Mouse (Mus musculus) spleen, adult 18-20 months (tissue): ENCODE data around the gene Csrnp1.
"Not testable (repeated sequence)": the region's sequence is repeated elsewhere in the genome, so short reads cannot be mapped to it uniquely, and the experiment has no call there.

Experiments
- DNase-seq, 2 experiments: peaks; one replicate each; pipeline ENCODE4 v3.0.0; 2022; ENCODE audit warnings: mixed read lengths in 2 of 2

The Csrnp1 gene

DNA sequence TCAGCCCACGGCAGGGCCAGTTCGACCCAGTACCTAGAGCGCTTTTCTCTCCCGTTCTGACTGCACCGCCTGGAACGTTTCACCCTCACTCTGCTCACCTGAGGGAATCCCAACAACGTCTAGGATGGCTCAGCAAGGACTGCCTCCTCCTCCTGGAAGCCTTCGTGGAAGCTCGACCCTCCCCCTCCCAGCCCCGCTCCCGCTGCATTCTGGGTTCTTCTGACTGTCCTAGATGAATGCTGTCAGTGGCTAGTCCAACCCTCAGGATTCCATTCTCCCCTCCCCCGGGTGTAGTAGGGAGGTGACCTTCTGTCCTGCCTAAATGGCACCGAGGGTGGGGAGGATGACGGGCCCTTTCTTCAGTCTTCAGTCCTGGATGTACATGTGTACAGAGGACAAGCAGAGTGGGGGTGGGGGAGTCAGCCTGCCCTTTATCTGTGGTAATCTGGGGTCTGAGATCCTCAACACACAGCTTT, at the start of gene Csrnp1:
Csrnp1 (minus strand) TSS at position 123 of the 476 bp plus-strand sequence.
- DNase-seq, result no peak

DNA sequence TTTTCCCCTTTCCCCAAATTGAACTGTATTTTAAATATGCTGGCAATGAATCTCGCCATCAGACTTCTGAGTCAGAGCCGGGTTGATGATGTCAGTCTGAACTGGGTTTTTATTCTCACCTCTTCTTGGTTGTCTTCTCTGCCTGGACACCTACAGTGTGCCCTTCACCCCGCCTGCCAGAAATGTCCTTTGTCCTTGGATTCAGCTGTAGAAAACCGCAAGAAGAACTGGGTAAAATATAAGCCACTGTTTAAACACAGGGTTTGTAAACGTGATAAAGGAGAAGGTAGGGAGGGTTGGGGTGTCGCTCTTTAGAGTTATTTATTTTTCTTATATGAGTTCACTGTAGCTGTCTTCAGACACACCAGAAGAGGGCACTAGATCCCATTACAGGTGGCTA, 48.3 kb upstream of the Csrnp1 start:
- DNase-seq, result no peak

DNA sequence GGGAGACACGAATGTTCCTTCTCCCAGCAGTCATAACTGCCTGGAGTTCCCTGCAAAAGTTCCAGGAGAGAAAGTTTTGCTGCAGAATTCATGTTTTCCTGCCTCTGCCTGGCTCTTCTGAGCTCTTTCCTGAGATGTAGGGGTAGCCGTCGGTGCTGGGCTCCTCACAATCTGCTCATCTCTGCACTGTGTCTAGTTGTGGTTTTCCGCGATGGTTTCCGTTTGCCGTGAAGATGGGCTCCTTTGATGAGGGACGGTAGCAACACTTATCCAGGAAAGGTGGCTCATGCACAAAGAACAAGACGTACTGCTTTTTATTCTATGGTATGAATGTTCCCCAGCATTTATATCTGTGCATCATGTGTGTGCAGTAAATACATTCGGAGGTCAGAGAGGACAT, 46.0 kb upstream of the Csrnp1 start:
- DNase-seq, result no peak

DNA sequence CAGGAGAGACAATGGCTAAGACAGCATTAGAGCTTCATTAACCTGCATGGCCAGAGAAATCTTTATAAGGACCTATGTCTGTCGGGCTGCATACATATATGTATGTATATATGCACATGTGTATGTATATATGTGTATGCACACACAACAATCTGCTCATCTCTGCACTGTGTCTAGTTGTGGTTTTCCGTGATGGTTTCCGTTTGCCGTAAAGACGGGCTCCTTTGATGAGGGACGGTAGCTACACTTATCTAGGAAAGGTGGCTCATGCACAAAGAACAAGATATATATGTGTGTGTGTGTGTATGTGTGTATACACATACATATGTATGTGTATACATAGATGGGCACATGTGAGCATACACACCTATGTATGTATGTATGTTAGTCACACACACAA, 45.4 kb upstream of the Csrnp1 start:
- no peak for DNase-seq

DNA sequence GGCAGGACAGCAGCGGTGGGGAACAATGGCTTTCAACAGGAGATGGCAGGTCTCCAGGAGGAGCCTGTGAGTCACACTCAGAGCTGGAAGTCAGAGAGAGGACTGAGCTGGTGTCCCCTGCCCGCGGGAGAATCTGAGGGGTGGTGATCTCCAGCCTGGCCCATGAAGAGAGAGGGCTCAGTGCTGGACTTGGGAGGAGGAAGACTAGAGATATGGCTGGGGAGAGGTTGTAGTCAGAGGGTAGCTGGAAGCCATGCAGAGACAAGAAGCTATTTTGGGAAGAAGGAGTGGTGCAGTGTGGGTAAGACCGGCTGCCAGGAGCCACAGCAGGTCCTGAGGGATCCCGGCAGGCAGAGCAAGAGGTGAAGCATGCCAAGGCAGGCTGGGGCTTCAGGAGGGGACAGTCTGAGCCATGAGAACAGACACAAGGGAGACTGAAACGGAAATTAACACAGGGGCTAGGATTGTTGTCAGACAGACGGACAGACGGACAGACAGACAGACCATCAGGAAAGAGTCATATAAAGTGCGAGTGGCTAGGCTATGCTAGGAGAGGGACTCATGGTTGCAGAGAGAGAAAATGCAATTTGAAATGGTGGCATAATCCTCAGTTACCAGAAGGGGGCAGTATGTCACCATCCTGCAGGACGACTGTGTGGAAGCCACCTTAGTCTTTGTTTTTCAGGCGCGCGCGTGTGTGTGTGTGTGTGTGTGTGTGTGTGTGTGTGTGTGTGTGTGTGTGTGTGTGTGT, 43.1 kb upstream of the Csrnp1 start:
- peak in 1 of 2 experiments; percentile 22 for DNase-seq

DNA sequence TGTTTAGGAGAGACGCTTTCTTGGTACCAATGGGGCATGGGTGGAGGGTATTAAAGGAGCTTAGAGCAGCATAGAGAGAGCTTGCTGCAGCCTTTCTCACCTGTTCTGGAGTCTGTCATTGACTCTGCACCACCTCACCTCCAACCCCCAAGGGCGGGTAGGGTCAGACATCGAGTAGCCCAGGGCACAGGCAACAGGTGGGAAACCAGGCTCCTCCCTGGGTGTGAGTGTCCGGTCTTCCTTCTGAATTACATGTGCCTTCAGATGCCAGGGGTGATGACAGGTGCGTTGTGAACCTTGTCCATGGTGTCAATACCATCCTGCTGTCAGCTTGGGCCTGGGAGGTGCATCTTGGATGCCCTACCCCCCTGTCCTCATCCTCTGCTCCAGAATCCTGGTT, 40.2 kb upstream of the Csrnp1 start:
- DNase-seq, result no peak

DNA sequence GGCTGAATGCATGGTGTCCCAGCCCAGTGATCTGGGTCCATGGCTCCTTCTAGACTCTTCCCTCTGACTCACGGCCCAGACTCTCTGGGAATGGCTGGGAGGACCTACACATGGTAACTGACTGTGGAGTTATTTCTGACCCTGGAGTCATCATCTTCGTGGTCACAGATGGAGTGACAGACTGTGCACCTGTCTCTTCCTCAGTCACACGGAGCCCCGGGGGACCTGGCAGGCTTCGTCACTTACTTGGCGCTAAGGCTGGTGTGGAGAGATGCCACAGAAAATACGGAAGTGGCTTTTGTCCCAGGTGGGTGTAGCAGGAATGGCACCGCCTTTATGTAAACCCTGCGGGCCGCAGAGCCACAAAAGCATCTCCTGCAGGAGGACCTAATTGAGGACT, 39.7 kb upstream of the Csrnp1 start:
- no peak for DNase-seq

DNA sequence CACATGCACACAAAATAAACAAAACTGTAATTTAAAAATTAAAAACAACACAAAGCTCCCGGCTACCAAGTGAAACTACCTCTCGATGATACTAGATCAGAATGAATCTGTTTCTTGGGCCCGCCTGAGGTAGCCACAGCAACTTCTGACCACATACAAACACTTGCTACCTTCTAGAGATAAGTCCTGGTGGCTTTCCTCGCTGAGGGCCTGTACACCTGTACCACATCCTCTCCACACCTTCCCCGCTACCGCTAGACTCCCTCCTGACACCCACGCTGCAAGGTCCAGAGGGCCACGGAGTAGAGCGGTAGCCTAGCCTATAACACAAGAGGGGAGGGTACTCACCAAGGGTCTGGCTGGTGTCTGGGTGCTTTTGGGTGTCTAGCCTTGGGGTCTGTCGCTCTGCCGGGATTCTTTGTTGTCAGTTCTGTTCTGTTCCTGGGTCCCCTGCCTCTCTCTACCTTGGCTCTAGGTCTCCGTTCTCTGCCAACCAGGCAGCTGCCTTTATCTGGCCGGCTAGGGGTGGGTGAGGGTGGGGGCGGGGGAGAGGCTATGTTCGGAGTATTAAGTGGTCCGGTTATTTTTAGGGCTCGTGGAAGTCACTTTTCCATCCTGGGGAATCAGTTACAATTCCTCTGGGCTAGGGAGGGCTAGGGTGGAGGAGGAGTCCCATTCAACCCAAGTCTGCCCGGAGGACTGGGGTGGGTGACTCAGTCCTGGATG, 38.8 kb upstream of the Csrnp1 start, which contains the start of gene Xirp1:
Xirp1 (minus strand) TSS at position 513 of the 726 bp plus-strand sequence.
- no peak for DNase-seq

DNA sequence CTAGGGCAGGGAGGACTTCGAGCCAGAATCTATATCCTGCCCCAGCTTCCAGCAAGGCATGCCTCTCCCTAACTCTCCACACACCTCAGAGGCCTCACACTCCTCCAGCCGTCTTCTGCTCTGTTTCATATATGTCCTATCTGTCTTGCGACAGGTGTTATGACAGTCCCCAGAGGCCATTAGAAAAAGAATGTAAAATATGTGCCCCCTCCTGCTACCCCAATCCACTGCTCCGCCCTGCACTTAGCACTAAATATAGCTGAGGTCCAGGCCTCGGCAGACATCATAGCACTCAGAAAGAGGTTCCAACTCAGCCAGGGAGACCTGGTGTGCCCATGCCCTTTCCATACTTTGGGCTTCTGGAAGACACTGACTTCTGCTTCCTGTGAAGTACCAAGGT, 36.7 kb upstream of the Csrnp1 start:
- no peak for DNase-seq

DNA sequence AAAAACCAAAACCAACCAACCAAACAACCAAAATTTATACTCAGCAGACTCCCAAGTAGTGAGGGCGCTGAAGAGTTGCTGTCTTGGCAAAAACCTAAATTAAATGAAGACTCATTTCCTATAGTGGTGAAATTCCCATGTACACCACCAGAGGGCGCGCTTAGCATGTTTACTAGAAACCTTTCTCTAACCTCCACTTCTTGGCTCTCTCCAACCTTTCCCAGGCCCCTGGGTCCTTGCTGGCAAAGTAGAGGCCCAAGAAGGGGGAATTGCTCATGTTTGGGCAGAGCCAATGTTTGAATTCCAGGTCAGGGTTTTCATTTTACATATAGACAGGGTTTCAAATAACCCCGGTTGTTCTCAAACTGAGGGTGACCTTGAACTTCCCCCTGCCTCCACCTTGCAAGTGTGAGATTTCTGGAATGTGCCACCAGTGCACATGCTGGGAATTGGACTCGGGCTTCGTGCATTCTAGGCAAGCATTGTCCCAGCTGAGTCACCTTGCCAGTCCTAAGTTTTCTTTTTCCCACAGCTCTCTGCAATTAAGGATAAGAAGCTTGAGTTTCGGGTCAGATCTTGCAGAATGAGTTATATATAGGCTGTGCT, 35.9 kb upstream of the Csrnp1 start:
- peak in 1 of 2 experiments; percentile 74 for DNase-seq

DNA sequence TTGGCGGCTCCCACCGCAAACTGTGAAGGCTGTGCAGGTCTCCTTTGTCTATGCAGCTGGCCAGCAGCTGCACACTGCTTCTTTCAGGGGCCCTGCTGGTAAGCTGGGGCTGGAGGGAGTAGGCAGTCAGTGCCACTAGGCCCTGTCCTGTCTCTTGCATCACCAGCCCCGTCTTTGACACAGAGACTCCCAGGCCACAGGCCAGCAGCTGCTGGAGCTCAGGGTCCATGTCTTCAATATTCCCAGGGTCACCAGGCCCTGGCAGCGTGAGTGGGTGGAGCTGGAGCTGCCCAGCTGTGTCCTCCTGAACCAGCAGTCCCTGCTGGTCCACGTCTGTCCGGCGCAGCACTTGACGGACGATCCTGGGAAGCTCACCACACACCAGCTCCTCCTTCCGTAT, 32.5 kb upstream of the Csrnp1 start:
- DNase-seq, result no peak

DNA sequence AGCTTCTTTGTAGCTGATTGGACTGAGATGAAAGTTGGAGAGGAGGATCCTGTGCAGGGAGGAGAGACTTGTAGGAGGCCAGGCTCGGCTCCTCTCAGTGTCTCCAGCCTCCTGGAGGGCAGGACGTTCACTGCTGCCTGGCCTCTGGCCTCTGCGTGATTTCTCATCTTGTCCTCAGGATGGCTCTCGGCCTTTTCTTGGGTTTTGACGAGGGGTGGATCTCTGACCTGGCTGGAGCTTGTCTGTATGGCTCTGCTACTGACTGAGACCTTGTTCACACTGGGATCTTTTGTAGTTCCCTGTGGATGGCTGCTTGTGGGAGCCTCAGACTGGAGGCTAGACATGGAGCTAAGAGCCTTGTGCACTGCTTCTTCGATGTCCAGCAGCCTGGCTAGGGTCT, 30.4 kb upstream of the Csrnp1 start:
- no peak for DNase-seq

DNA sequence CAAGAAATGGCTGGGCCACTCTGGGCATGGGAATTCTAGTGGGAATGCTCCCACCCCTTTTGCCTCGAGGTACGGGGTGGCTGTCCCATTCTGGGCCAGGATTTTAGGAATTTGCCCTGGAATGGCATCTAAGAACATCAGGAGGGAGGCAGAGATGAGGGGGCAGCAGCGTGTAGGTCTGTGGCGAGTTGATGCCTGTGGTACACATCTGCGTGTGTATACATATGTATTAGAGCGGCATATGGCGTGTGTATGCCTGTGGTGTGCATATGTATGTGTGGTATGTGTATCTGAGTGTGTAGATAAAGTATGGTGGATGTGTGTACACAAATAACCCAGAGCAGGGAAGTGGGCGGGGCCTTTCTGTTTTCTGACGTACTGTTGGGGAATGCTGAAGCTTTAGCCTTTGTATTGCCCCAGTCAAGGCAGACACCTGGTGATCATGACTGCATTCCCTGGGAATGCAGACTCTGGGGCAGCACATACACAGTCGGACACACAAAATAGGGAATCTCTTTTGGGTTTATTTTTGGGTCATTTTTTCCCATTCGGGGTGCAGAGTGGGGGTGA, 28.9 kb upstream of the Csrnp1 start:
- DNase-seq, result no peak

DNA sequence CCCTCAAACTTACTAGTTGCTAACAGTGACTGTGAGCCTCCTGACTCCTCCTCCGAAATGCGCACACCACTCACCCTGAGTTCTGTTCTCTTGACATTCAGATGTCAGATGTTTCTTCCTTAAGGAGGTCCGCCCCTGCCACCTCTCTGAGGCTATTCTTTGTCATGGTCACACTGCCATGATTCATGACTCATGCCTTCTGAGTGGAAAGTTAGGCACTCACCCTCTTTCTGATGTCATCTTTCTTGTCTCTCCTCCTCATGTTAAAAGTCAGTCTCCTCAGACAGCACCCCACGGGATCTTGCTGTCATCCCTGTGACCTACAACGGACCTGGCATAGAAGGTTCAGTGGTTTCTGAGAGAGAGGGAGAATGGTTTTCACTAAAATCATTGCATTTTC, 28.3 kb upstream of the Csrnp1 start:
- DNase-seq, result no peak

DNA sequence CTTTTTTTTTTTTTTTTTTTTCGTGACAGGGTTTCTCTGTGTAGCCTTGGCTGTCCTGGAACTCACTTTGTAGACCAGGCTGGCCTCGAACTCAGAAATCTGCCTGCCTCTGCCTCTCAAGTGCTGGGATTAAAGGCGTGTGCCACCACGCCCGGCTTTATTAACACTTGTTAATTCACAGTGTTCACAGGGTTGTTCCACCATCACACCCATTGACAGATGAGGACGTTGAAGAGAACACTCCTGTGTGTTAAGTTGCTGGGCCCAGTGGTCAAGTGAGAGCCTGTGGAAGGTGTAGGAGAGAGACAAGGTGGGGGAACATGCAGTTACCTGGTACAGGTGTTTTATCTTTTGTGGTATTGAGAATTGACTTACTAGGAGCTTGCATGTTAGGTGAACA, 27.7 kb upstream of the Csrnp1 start:
- DNase-seq, result not testable (repeated sequence)

DNA sequence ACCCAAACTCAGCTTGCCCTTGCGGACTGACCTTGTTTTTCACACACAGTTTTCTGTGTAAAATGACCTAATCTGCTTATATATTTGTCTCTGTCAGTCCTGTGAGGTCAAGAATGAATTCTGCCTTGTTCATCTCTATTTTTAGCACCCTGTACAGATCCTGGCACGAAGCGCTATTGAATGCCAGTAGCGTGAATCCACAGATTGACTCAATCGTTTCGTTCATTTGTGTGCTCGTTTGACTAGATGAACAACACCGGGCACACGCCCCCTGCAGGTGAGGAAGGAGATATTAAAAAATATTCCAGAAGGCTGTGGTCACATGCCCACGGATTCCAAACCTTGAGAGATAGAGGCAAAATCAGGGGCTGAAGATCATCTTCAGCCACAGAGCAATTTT, 27.1 kb upstream of the Csrnp1 start:
- peak; percentile 47 to 66 for DNase-seq

DNA sequence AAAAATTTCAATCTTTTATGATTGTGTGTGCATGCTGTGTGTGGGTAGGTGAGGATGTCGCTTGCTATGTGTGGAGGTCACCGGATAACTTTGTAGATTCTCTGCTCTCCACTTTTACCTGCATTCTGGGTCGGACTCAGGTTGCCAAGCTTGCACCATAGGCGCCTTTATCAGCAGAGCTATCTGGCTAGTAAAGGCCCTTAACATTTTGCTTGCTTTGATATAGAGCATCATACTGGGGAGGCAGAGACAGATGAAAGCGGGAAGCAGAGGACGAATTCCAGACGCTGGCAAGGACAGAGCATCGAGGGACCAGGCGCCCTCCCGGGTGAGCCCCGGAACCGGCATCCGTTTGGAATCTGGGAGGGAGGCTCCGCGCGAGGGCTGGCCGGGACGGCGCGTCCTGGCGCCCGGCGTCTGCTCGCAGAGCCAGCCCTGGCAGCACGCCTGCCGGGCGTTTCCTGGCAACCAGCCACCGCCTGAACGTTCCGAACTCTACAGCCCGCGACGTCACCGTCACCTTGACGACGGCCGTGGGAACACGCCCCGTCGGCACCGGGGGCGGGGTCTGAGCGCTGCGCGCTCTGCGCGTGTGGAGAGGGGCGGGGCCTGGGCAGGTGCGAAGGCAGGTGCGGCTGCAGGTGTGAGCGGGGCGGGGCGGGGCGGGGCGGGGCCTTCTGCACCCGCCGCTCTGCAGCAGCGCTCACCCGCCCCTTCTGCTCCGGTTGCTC, 26.5 kb upstream of the Csrnp1 start:
- DNase-seq, result peak; percentile 94 to 97

DNA sequence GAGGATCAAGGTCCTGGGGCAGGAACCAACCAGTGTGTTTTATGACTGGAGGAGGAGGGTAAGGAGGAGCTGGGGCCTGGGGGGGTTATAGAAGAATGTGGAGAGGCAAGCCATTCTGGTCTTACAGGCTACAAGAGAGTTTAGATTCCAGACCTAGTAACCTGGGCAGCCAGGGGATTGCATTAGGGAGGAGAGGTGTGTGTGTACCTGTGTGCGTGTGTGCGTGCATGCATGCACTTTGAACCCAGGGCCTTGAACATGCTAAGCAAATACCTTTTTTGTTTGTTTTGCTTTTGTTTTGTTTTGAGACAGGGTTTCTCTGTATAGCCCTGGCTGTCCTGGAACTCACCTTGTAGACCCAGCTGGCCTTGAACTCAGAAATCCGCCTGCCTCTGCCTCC, 25.4 kb upstream of the Csrnp1 start:
- no peak for DNase-seq

DNA sequence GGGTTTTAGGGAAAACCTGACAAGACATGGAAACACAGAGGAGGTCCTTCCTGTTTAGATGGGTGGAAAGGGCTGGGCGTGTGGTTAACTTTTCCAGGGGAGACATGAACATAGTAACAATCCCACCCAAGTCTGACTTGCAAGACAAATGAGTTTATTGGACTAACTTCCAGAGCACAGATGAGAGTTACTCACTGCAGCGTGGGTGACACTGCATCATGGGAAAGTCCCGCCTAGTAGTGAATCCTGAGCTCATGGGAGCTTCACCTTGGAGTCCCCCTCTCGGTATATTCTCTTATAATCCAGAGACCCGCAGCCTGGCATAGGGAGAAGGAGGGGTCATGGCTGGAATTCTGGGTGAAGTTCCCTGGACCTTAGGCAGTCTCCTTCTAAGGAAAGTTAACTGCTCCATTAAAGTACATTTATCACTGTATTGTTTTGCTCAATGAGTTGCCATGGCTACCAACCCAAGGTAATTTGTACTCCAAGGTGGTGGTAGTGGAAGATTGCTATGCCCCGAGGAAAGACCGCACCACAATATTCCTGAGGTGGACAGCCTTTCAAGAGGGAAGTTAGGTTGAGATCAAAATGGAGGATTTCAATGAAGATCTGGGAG, 24.9 kb upstream of the Csrnp1 start:
- DNase-seq, result no peak

DNA sequence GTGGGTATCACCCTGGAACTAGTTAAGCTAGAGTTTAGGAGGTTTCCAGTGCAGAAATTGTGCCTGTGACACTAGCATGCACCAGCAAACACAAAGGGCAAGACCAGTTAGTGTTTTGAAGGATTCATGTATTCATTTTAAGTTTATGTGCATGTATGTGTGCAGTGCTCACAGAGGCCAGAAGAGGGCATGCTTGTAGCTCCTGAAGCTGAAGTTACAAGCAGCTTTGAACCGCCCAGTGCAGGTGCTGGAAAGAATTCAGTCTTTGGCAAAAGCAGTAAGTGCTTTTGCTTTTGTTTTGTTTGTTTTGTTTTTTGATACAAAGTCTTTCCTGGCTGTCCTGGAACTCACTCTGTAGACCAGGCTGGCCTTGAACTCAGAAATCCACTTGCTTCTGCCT, 23.4 kb upstream of the Csrnp1 start:
- DNase-seq, result no peak

DNA sequence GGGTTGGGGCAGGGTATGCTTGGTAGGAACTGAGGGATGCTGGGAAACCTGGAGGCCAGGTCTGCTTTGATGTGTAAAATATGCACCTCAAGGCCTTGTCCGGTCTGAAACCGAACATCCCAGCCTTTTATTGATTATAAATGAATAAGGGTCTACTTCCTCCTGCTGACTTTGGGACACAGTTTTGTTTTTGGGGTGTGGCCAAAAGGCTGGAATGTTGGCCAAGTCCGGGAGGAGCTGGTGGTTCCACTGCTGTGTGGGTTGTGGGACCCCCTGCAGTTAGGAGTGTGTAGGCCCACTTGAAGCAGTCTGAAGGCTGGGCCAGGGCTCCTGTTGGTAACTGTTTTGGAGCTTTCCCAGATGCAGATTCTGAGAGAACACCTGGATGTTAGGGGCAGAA, 21.5 kb upstream of the Csrnp1 start:
- DNase-seq, result no peak

DNA sequence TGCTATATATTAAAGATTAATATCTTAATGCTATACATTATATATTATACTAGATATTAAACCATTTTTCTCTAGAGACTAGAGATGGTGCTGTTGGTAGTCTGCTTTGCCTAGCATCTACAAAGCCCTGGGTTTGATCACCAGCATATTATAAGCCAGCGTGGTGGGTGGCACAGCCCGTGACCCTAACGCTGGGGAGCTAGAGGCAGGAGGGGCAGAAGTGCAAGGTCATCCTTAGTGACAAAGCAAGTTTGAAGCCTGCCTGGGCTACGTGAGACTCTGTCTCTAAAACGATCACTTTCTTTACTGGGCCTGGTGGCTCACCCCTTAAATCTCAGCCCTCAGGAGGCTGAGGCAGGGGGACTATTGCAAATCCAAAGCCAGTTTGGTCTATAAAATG, 18.4 kb upstream of the Csrnp1 start:
- DNase-seq, result no peak
